17 mouse cellular contexts compared by ENCODE assay signal in genomic region chr19:43608711-43609457, GRCm38 (mm10). TPM values are rescaled to one million over a fixed set of nuclear protein-coding genes. Genes with fewer than 3 reads are reported as not detected.
"Had no signal": no experiment of that assay in that cellular context is flagged by ENCODE, and none has a peak within 500 bp of the region (broad histone marks: within the 10 kb centered on the region; RNA-seq: fewer than 3 reads in every experiment).

No protein-coding gene starts in this region.

- H3K4me2 ChIP-seq: liver, embryonic 11.5 days; liver, embryonic 15.5 days; midbrain, embryonic 13.5 days; neural tube, embryonic 13.5 days had no signal

- H3K27ac ChIP-seq: limb, embryonic 10.5 days; liver, embryonic 15.5 days; macrophage; midbrain, embryonic 13.5 days; neural tube, embryonic 13.5 days; stomach, embryonic 15.5 days had no signal

- H3K36me3 ChIP-seq: limb, embryonic 10.5 days; liver, embryonic 15.5 days; midbrain, embryonic 13.5 days; neural tube, embryonic 13.5 days; stomach, embryonic 15.5 days had no signal

- ATAC-seq: midbrain, embryonic 13.5 days had no signal

- H3K9me3 ChIP-seq: limb, embryonic 10.5 days; liver, embryonic 15.5 days; midbrain, embryonic 13.5 days; neural tube, embryonic 13.5 days; stomach, embryonic 15.5 days had no signal

- DNase-seq: kidney, postnatal 10 days; lung, adult 2 months; lung, postnatal 14 days; thymus, postnatal 14 days had no signal

- H3K9ac ChIP-seq: liver, embryonic 15.5 days; midbrain, embryonic 13.5 days; neural tube, embryonic 13.5 days; stomach, embryonic 15.5 days had no signal

- H3K4me3 ChIP-seq: limb, embryonic 10.5 days; liver, embryonic 15.5 days; midbrain, embryonic 13.5 days; neural tube, embryonic 13.5 days had no signal

RNA-seq across cellular contexts. Expression of gene Nkx2-3, which starts 3.2 kb away (rescaled TPM):
- total RNA-seq: layer of hippocampus, adult 8-10 months; layer of hippocampus, postnatal 14 days; left cerebral cortex, adult 18-20 months; left cerebral cortex, postnatal 10 days; megakaryocyte-erythroid progenitor cell, adult 5-6 weeks had no signal
- polyA plus RNA-seq: limb, embryonic 10.5 days; limb, embryonic 14.5 days; lung, adult 2 months; macrophage; neural tube, embryonic 13.5 days had no signal
